Comparison of ENCODE assay signal across 32 mouse cellular contexts in the genomic region with DNA sequence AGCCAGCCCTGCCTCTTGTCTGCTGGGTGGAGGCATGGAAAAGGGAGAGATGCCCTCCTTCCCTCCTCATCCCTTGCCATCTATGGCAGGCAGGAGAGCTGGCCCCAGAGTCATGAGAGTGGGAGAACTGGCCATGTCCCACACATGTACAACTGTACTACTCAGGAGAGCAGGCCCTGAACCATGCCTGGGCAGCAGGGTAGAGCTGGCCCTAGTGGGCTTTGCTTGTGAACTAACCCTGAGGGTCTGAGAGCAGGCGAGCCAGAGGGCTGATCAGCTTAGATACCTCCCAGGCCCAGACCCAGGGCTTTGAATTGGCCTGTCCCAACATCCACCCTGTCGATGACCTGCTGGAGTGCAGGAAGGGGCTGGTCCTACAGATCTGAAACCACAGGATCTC.
DNase-seq lines count a peak whose midpoint lies in the region; ATAC-seq lines count a peak whose summit lies in the region.
"Had no signal": no experiment of that assay in that cellular context is flagged by ENCODE, and none has a peak within 500 bp of the region (broad histone marks: within the 10 kb centered on the region; RNA-seq: fewer than 3 reads in every experiment).

No protein-coding gene starts in this region.

- 0 out of 2 replicates have a peak, but pooled peaks cover 5% of the 10 kb centered on the region for H3K4me1 ChIP-seq in heart, embryonic 10.5 days
- no peaks in the 10 kb centered on the region for H3K4me1 ChIP-seq in liver, embryonic 12.5 days
- H3K4me1 ChIP-seq in liver, embryonic 11.5 days (replicated peaks; ENCODE audit: control insufficient read depth, insufficient read depth, low read length), result no peaks in the 10 kb centered on the region
- no peaks in the 10 kb centered on the region for H3K4me1 ChIP-seq in neural tube, embryonic 14.5 days (ENCODE audit: control insufficient read depth, insufficient read depth, low read length)
- H3K4me1 ChIP-seq: embryonic facial prominence, embryonic 13.5 days; heart, embryonic 13.5 days; liver, embryonic 15.5 days; neural tube, embryonic 15.5 days; stomach, embryonic 15.5 days had no signal

- H3K9ac ChIP-seq in liver, embryonic 12.5 days, result no peak overlapping the region
- H3K9ac ChIP-seq in liver, embryonic 11.5 days (ENCODE audit: low read depth, low read length), result no peak overlapping the region
- no peak overlapping the region for H3K9ac ChIP-seq in neural tube, embryonic 14.5 days (replicated peaks; ENCODE audit: low read depth, low read length)
- H3K9ac ChIP-seq: embryonic facial prominence, embryonic 13.5 days; forebrain, postnatal 0 days; heart, embryonic 13.5 days; hindbrain, embryonic 12.5 days; limb, embryonic 15.5 days; liver, embryonic 15.5 days; lung, embryonic 14.5 days; neural tube, embryonic 15.5 days; stomach, embryonic 15.5 days had no signal

- 0 out of 2 replicates have a peak overlapping the region, but pooled peaks have one; percentile 22 for H3K27ac ChIP-seq in heart, embryonic 10.5 days
- no peak overlapping the region for H3K27ac ChIP-seq in liver, embryonic 12.5 days
- H3K27ac ChIP-seq in liver, embryonic 11.5 days (ENCODE audit: low read depth, low read length), result no peak overlapping the region
- H3K27ac ChIP-seq in neural tube, embryonic 14.5 days (ENCODE audit: low read depth, low read length), result no peak overlapping the region
- H3K27ac ChIP-seq: embryonic facial prominence, embryonic 13.5 days; heart, embryonic 13.5 days; hindbrain, embryonic 12.5 days; limb, embryonic 15.5 days; liver, embryonic 15.5 days; neural tube, embryonic 15.5 days; stomach, embryonic 15.5 days had no signal

- 0 out of 2 replicates have a peak, but pooled peaks have one; percentile 44 for ATAC-seq in liver, embryonic 12.5 days
- ATAC-seq in liver, embryonic 11.5 days (replicated peaks; ENCODE audit: low FRiP score), result no peak
- peak; percentile 34; the same call in 1 of the 2 replicates for ATAC-seq in neural tube, embryonic 14.5 days (ENCODE audit: low read depth)

- no peak overlapping the region for H3K4me3 ChIP-seq in heart, embryonic 10.5 days
- no peak overlapping the region for H3K4me3 ChIP-seq in liver, embryonic 12.5 days
- no peak overlapping the region for H3K4me3 ChIP-seq in liver, embryonic 11.5 days (ENCODE audit: low read depth, low read length)
- H3K4me3 ChIP-seq in neural tube, embryonic 14.5 days (ENCODE audit: low read depth, low read length), result no peak overlapping the region
- H3K4me3 ChIP-seq: embryonic facial prominence, embryonic 13.5 days; erythroblast, embryonic 14.5 days; heart, embryonic 13.5 days; hindbrain, embryonic 12.5 days; limb, embryonic 15.5 days; liver, embryonic 15.5 days; neural tube, embryonic 15.5 days; stomach, embryonic 15.5 days had no signal

- no peak overlapping the region for H3K4me2 ChIP-seq in liver, embryonic 12.5 days
- no peak overlapping the region for H3K4me2 ChIP-seq in liver, embryonic 11.5 days
- H3K4me2 ChIP-seq in neural tube, embryonic 14.5 days (ENCODE audit: low read depth, low read length), result no peak overlapping the region
- H3K4me2 ChIP-seq: embryonic facial prominence, embryonic 13.5 days; heart, embryonic 13.5 days; hindbrain, embryonic 12.5 days; limb, embryonic 15.5 days; liver, embryonic 15.5 days; lung, embryonic 14.5 days; neural tube, embryonic 15.5 days; stomach, embryonic 15.5 days had no signal

- no peaks in the 10 kb centered on the region for H3K27me3 ChIP-seq in heart, embryonic 10.5 days (ENCODE audit: insufficient read depth, poor library complexity, severe bottlenecking)
- H3K27me3 ChIP-seq in liver, embryonic 12.5 days (replicated peaks), result peaks cover 9% of the 10 kb centered on the region; the same call in 1 of the 2 replicates
- H3K27me3 ChIP-seq in liver, embryonic 11.5 days (replicated peaks; ENCODE audit: control insufficient read depth, insufficient read depth, low read length), result no peaks in the 10 kb centered on the region
- no peaks in the 10 kb centered on the region for H3K27me3 ChIP-seq in neural tube, embryonic 14.5 days (ENCODE audit: control insufficient read depth, insufficient read depth, low read length)
- H3K27me3 ChIP-seq: embryonic facial prominence, embryonic 13.5 days; heart, embryonic 13.5 days; hindbrain, embryonic 12.5 days; limb, embryonic 15.5 days; liver, embryonic 15.5 days; neural tube, embryonic 15.5 days; stomach, embryonic 15.5 days had no signal

- 77% methylated on average over 2 of the region's 2 CpGs for WGBS in heart, embryonic 10.5 days
- 48% methylated on average over 2 of the region's 2 CpGs for WGBS in liver, embryonic 12.5 days (ENCODE audit: insufficient replicate concordance)
- 54% methylated on average over 2 of the region's 2 CpGs for WGBS in liver, embryonic 11.5 days
- 87% methylated on average over 2 of the region's 2 CpGs for WGBS in neural tube, embryonic 14.5 days

- H3K9me3 ChIP-seq in heart, embryonic 10.5 days, result no peaks in the 10 kb centered on the region
- H3K9me3 ChIP-seq in liver, embryonic 12.5 days (replicated peaks), result no peaks in the 10 kb centered on the region
- no peaks in the 10 kb centered on the region for H3K9me3 ChIP-seq in liver, embryonic 11.5 days (ENCODE audit: control insufficient read depth, low read length)
- H3K9me3 ChIP-seq in neural tube, embryonic 14.5 days (ENCODE audit: control insufficient read depth, low read length), result no peaks in the 10 kb centered on the region
- H3K9me3 ChIP-seq: embryonic facial prominence, embryonic 13.5 days; G1E; heart, embryonic 13.5 days; hindbrain, embryonic 12.5 days; limb, embryonic 15.5 days; liver, embryonic 15.5 days; neural tube, embryonic 15.5 days; stomach, embryonic 15.5 days had no signal

- DNase-seq in heart, embryonic 10.5 days (ENCODE audit: low spot score), result no peak
- no peak for DNase-seq in heart, postnatal 4 days
- DNase-seq in liver, embryonic 11.5 days (ENCODE audit: low spot score), result no peak
- no peak for DNase-seq in neural tube, embryonic 10.5 days (ENCODE audit: extremely low spot score, low spot score)
- no peak for DNase-seq in frontal cortex, adult 2 months (ENCODE audit: extremely low spot score in 1 of 2, low spot score in 1 of 2)
- no peak for DNase-seq in left cerebral cortex, adult 18-20 months (ENCODE audit: low spot score in 2 of 2)
- DNase-seq: adrenal gland, postnatal 10 days; cerebellum, adult 8-10 months; cerebellum, postnatal 25 days; forebrain, postnatal 0 days; gastrocnemius, postnatal 25 days; heart, adult 18-20 months; heart, postnatal 10 days; kidney, adult 18-20 months; kidney, postnatal 36 days; left cerebral cortex, postnatal 4 days; lung, embryonic 14.5 days; lung, postnatal 14 days; midbrain, embryonic 14.5 days; retina, postnatal 1 day; right cerebral cortex, postnatal 14 days had no signal

- H3K36me3 ChIP-seq in heart, embryonic 10.5 days, result no peaks in the 10 kb centered on the region
- H3K36me3 ChIP-seq in liver, embryonic 12.5 days, result no peaks in the 10 kb centered on the region
- H3K36me3 ChIP-seq in liver, embryonic 11.5 days (ENCODE audit: control insufficient read depth, insufficient read depth, low read length), result no peaks in the 10 kb centered on the region
- no peaks in the 10 kb centered on the region for H3K36me3 ChIP-seq in neural tube, embryonic 14.5 days (ENCODE audit: control insufficient read depth, insufficient read depth, low read length)
- H3K36me3 ChIP-seq: embryonic facial prominence, embryonic 13.5 days; G1E; heart, embryonic 13.5 days; hindbrain, embryonic 12.5 days; limb, embryonic 15.5 days; liver, embryonic 15.5 days; neural tube, embryonic 15.5 days; stomach, embryonic 15.5 days had no signal
